Mouse (Mus musculus) frontal cortex, postnatal 25 days (tissue): Measurements from ENCODE around the gene Usp54.
A peak's percentile ranks its signal among the peaks of the same experiment; 100 is the strongest.

Source experiments
- DNase-seq, 2 experiments: peaks; one replicate each; pipeline ENCODE4 v3.0.0; 2022; ENCODE audit warnings: low spot score in 2 of 2

Gene Usp54

GRCm38 (mm10) chr14:20640644-20641437 is at the start of gene Usp54:
TSS of gene Usp54 (minus strand) at chr14:20641063.
- peak; percentile 96 to 97 for DNase-seq

GRCm38 (mm10) chr14:20689009-20689408 is 48.1 kb upstream of the Usp54 start:
- no peak for DNase-seq

- no peak for DNase-seq
These were observed 45.7 kb upstream of the Usp54 start for GRCm38 (mm10) chr14:20686576-20686975.

- no peak for DNase-seq
These were observed 41.6 kb upstream of the Usp54 start for GRCm38 (mm10) chr14:20682498-20682897.

- no peak for DNase-seq
These were observed 40.9 kb upstream of the Usp54 start for GRCm38 (mm10) chr14:20681742-20682141.

GRCm38 (mm10) chr14:20677906-20678305 is 37.0 kb upstream of the Usp54 start:
- DNase-seq, result no peak

GRCm38 (mm10) chr14:20674064-20674833 is 33.4 kb upstream of the Usp54 start, which contains the start of gene Sec24c:
TSS of gene Sec24c (plus strand) at chr14:20674308.
- peak; percentile 86 to 94 for DNase-seq

- peak in 1 of 2 experiments; percentile 38 for DNase-seq
These were observed 32.8 kb upstream of the Usp54 start for GRCm38 (mm10) chr14:20673735-20674063.

GRCm38 (mm10) chr14:20672990-20673389 is 32.1 kb upstream of the Usp54 start:
- DNase-seq, result no peak

- no peak for DNase-seq
These were observed 27.4 kb upstream of the Usp54 start, which contains the start of gene Synpo2l for GRCm38 (mm10) chr14:20668154-20668810. TSS of gene Synpo2l (minus strand) at chr14:20668354.

GRCm38 (mm10) chr14:20667469-20667868 is 26.6 kb upstream of the Usp54 start:
- DNase-seq, result no peak

GRCm38 (mm10) chr14:20664436-20664835 is 23.6 kb upstream of the Usp54 start:
- no peak for DNase-seq

GRCm38 (mm10) chr14:20663601-20664000 is 22.7 kb upstream of the Usp54 start:
- DNase-seq, result no peak

- DNase-seq, result no peak
These were observed 21.9 kb upstream of the Usp54 start for GRCm38 (mm10) chr14:20662740-20663139.

GRCm38 (mm10) chr14:20661661-20662331 is 20.9 kb upstream of the Usp54 start:
- DNase-seq, result no peak

- DNase-seq, result peak; percentile 83 to 90
These were observed 20.2 kb upstream of the Usp54 start for GRCm38 (mm10) chr14:20660827-20661660.

GRCm38 (mm10) chr14:20659687-20660086 is 18.8 kb upstream of the Usp54 start:
- no peak for DNase-seq

GRCm38 (mm10) chr14:20658902-20659301 is 18.0 kb upstream of the Usp54 start:
- no peak for DNase-seq

GRCm38 (mm10) chr14:20658326-20658725 is 17.5 kb upstream of the Usp54 start:
- peak in 1 of 2 experiments; percentile 31 for DNase-seq

- no peak for DNase-seq
These were observed 15.5 kb upstream of the Usp54 start, which contains the start of gene Myoz1 for GRCm38 (mm10) chr14:20656361-20656760. TSS of gene Myoz1 (minus strand) at chr14:20656540.

GRCm38 (mm10) chr14:20655731-20656130 is 14.9 kb upstream of the Usp54 start:
- no peak for DNase-seq
